Mouse (Mus musculus): ENCODE measurements around the gene Sema3b. TPM values are rescaled to one million over a fixed set of nuclear protein-coding genes. Genes with fewer than 3 reads are reported as not detected.

Gene Sema3b
- polyA plus RNA-seq, 1 experiment from 2014 or later = 2.8 TPM

- 97% methylated on average over 6 of the region's 6 CpGs for WGBS
Measured at GRCm38 (mm10) chr9:107590773-107591060, 18.3 kb downstream of the Sema3b start.

GRCm38 (mm10) chr9:107590058-107590772 is 18.8 kb downstream of the Sema3b start:
- 93% methylated on average over 25 of the region's 25 CpGs for WGBS

More at GRCm38 (mm10) chr9:107590773-107591060, 18.3 kb downstream of the Sema3b start:
- Histone ChIP-seq H3K9ac (replicated peaks; ENCODE audit: low read depth, low read length) (no peak overlapping the region), H3K27ac (ENCODE audit: low read depth, low read length) (no peak overlapping the region), H3K27me3 (ENCODE audit: control insufficient read depth, insufficient read depth, low read length) (no peaks in the 10 kb centered on the region), H3K36me3 (ENCODE audit: control insufficient read depth, insufficient read depth, low read length) (peaks cover 31% of the 10 kb centered on the region), H3K4me3 (ENCODE audit: low read depth, low read length) (no peak overlapping the region), H3K9me3 (ENCODE audit: control insufficient read depth, low read length) (no peaks in the 10 kb centered on the region), H3K4me2 (ENCODE audit: low read depth, low read length) (no peak overlapping the region), H3K4me1 (ENCODE audit: control insufficient read depth, insufficient read depth, low read length) (peaks cover 6% of the 10 kb centered on the region)
- no peak for ATAC-seq (ENCODE audit: low read depth)

GRCm38 (mm10) chr9:107587833-107588639 is 21.0 kb downstream of the Sema3b start:
- ATAC-seq (ENCODE audit: low read depth) = peak; percentile 54; the same call in 1 of the 2 replicates
- Histone ChIP-seq H3K27me3 (ENCODE audit: control insufficient read depth, insufficient read depth, low read length) (no peaks in the 10 kb centered on the region), H3K27ac (ENCODE audit: low read depth, low read length) (no peak overlapping the region), H3K4me1 (ENCODE audit: control insufficient read depth, insufficient read depth, low read length) (peaks cover 6% of the 10 kb centered on the region), H3K9ac (replicated peaks; ENCODE audit: low read depth, low read length) (peak overlapping the region; percentile 44; the same call in 1 of the 2 replicates), H3K4me3 (ENCODE audit: low read depth, low read length) (peak overlapping the region; percentile 68), H3K9me3 (ENCODE audit: control insufficient read depth, low read length) (no peaks in the 10 kb centered on the region), H3K4me2 (ENCODE audit: low read depth, low read length) (peak overlapping the region; percentile 59), H3K36me3 (ENCODE audit: control insufficient read depth, insufficient read depth, low read length) (peaks cover 30% of the 10 kb centered on the region)
- 5% methylated on average over 33 of the region's 33 CpGs for WGBS

More at GRCm38 (mm10) chr9:107590058-107590772, 18.8 kb downstream of the Sema3b start:
- Histone ChIP-seq H3K4me2 (ENCODE audit: low read depth, low read length) (no peak overlapping the region), H3K27ac (ENCODE audit: low read depth, low read length) (no peak overlapping the region), H3K36me3 (ENCODE audit: control insufficient read depth, insufficient read depth, low read length) (peaks cover 31% of the 10 kb centered on the region), H3K4me3 (ENCODE audit: low read depth, low read length) (no peak overlapping the region), H3K9me3 (ENCODE audit: control insufficient read depth, low read length) (no peaks in the 10 kb centered on the region), H3K27me3 (ENCODE audit: control insufficient read depth, insufficient read depth, low read length) (no peaks in the 10 kb centered on the region), H3K4me1 (ENCODE audit: control insufficient read depth, insufficient read depth, low read length) (peaks cover 6% of the 10 kb centered on the region), H3K9ac (replicated peaks; ENCODE audit: low read depth, low read length) (no peak overlapping the region)
- ATAC-seq (ENCODE audit: low read depth) = no peak

GRCm38 (mm10) chr9:107586974-107587832 is 21.8 kb downstream of the Sema3b start, which contains the start of gene Ifrd2:
Ifrd2 (plus strand) TSS chr9:107587642.
- Histone ChIP-seq H3K9me3 (ENCODE audit: control insufficient read depth, low read length) (no peaks in the 10 kb centered on the region), H3K4me1 (ENCODE audit: control insufficient read depth, insufficient read depth, low read length) (peaks cover 6% of the 10 kb centered on the region), H3K9ac (replicated peaks; ENCODE audit: low read depth, low read length) (peak within 1 kb of the TSS; percentile 44; the same call in 1 of the 2 replicates), H3K4me3 (ENCODE audit: low read depth, low read length) (peak within 1 kb of the TSS; percentile 68), H3K27ac (ENCODE audit: low read depth, low read length) (no peak within 1 kb of the TSS), H3K27me3 (ENCODE audit: control insufficient read depth, insufficient read depth, low read length) (no peaks in the 10 kb centered on the region), H3K4me2 (ENCODE audit: low read depth, low read length) (peak within 1 kb of the TSS; percentile 59), H3K36me3 (ENCODE audit: control insufficient read depth, insufficient read depth, low read length) (peaks cover 30% of the 10 kb centered on the region)
- WGBS = 14% methylated on average over 46 of the region's 46 CpGs
- peak; percentile 97 for ATAC-seq (ENCODE audit: low read depth)

- WGBS = 93% methylated on average over 5 of the region's 5 CpGs
Measured at GRCm38 (mm10) chr9:107586504-107586903, 22.5 kb downstream of the Sema3b start.

GRCm38 (mm10) chr9:107583174-107583573 is 25.9 kb downstream of the Sema3b start:
- peaks cover 20% of the 10 kb centered on the region for H3K4me1 ChIP-seq (ENCODE audit: control insufficient read depth, insufficient read depth, low read length)
- H3K27me3 ChIP-seq (ENCODE audit: control insufficient read depth, insufficient read depth, low read length) = no peaks in the 10 kb centered on the region
- H3K36me3 ChIP-seq (ENCODE audit: control insufficient read depth, insufficient read depth, low read length) = peaks cover 7% of the 10 kb centered on the region; the same call in 1 of the 2 replicates
- H3K9ac ChIP-seq (replicated peaks; ENCODE audit: low read depth, low read length) = no peak overlapping the region
- no peak overlapping the region for H3K27ac ChIP-seq (ENCODE audit: low read depth, low read length)
- H3K4me2 ChIP-seq (ENCODE audit: low read depth, low read length) = no peak overlapping the region
- no peak for ATAC-seq (ENCODE audit: low read depth)
- no peaks in the 10 kb centered on the region for H3K9me3 ChIP-seq (ENCODE audit: control insufficient read depth, low read length)
- WGBS = 90% methylated on average over 14 of the region's 14 CpGs
- no peak overlapping the region for H3K4me3 ChIP-seq (ENCODE audit: low read depth, low read length)

More at GRCm38 (mm10) chr9:107586504-107586903, 22.5 kb downstream of the Sema3b start:
- H3K9ac ChIP-seq (replicated peaks; ENCODE audit: low read depth, low read length) = no peak overlapping the region
- H3K4me1 ChIP-seq (ENCODE audit: control insufficient read depth, insufficient read depth, low read length) = peaks cover 11% of the 10 kb centered on the region
- no peaks in the 10 kb centered on the region for H3K27me3 ChIP-seq (ENCODE audit: control insufficient read depth, insufficient read depth, low read length)
- H3K4me3 ChIP-seq (ENCODE audit: low read depth, low read length) = no peak overlapping the region
- H3K27ac ChIP-seq (ENCODE audit: low read depth, low read length) = no peak overlapping the region
- H3K9me3 ChIP-seq (ENCODE audit: control insufficient read depth, low read length) = no peaks in the 10 kb centered on the region
- no peak overlapping the region for H3K4me2 ChIP-seq (ENCODE audit: low read depth, low read length)
- peaks cover 25% of the 10 kb centered on the region for H3K36me3 ChIP-seq (ENCODE audit: control insufficient read depth, insufficient read depth, low read length)
- no peak for ATAC-seq (ENCODE audit: low read depth)

- H3K4me2 ChIP-seq (ENCODE audit: low read depth, low read length) = no peak overlapping the region
- no peak overlapping the region for H3K4me3 ChIP-seq (ENCODE audit: low read depth, low read length)
- peaks cover 18% of the 10 kb centered on the region for H3K4me1 ChIP-seq (ENCODE audit: control insufficient read depth, insufficient read depth, low read length)
- 93% methylated on average over 7 of the region's 7 CpGs for WGBS
- ATAC-seq (ENCODE audit: low read depth) = no peak
- no peak overlapping the region for H3K27ac ChIP-seq (ENCODE audit: low read depth, low read length)
- H3K9ac ChIP-seq (replicated peaks; ENCODE audit: low read depth, low read length) = no peak overlapping the region
- peaks cover 7% of the 10 kb centered on the region; the same call in 1 of the 2 replicates for H3K36me3 ChIP-seq (ENCODE audit: control insufficient read depth, insufficient read depth, low read length)
- no peaks in the 10 kb centered on the region for H3K27me3 ChIP-seq (ENCODE audit: control insufficient read depth, insufficient read depth, low read length)
- no peaks in the 10 kb centered on the region for H3K9me3 ChIP-seq (ENCODE audit: control insufficient read depth, low read length)
Measured at GRCm38 (mm10) chr9:107582509-107583062, 26.4 kb downstream of the Sema3b start.

GRCm38 (mm10) chr9:107581584-107581983 is 27.4 kb downstream of the Sema3b start:
- peak overlapping the region; percentile 67; the same call in 1 of the 2 replicates for H3K9ac ChIP-seq (replicated peaks; ENCODE audit: low read depth, low read length)
- 88% methylated on average over 4 of the region's 4 CpGs for WGBS
- H3K9me3 ChIP-seq (ENCODE audit: control insufficient read depth, low read length) = no peaks in the 10 kb centered on the region
- peaks cover 7% of the 10 kb centered on the region; the same call in 1 of the 2 replicates for H3K36me3 ChIP-seq (ENCODE audit: control insufficient read depth, insufficient read depth, low read length)
- H3K4me1 ChIP-seq (ENCODE audit: control insufficient read depth, insufficient read depth, low read length) = peaks cover 18% of the 10 kb centered on the region
- no peak for ATAC-seq (ENCODE audit: low read depth)
- H3K27me3 ChIP-seq (ENCODE audit: control insufficient read depth, insufficient read depth, low read length) = no peaks in the 10 kb centered on the region
- H3K27ac ChIP-seq (ENCODE audit: low read depth, low read length) = no peak overlapping the region
- H3K4me3 ChIP-seq (ENCODE audit: low read depth, low read length) = peak overlapping the region; percentile 43; the same call in 1 of the 2 replicates
- H3K4me2 ChIP-seq (ENCODE audit: low read depth, low read length) = peak overlapping the region; percentile 93
